Mouse (Mus musculus) lung, postnatal 0 days (tissue): ENCODE results near the gene Fbxw10. TPM values are rescaled to one million over a fixed set of nuclear protein-coding genes. Genes with fewer than 3 reads are reported as not detected.

Experiments used
- ATAC-seq: fragments of 200-750 bp; cut with Nextera tagmentation; 2 replicates; pipeline ENCODE4 v1.8.0; 2017; ENCODE audit warnings: moderate library complexity
- DNase-seq: peaks from one replicate; pipeline ENCODE4 v3.0.0-alpha.2; 2016; ENCODE audit warnings: low spot score
- H3K27ac ChIP-seq: fragments of 300-500 bp; sonication (generic); 2 replicates; pipeline ENCODE4 v1.5.1; 2014; ENCODE audit warnings: antibody characterized with exemption, mild to moderate bottlenecking, low read length, mixed read lengths
- H3K27me3 ChIP-seq: fragments of 300-500 bp; sonication (generic); replicated peaks from 2 replicates; pipeline ENCODE4 v1.6.1; 2014; ENCODE audit warnings: low read length, mixed read lengths; ENCODE audit not compliant: insufficient read depth
- H3K36me3 ChIP-seq: fragments of 300-500 bp; sonication (generic); 2 replicates; pipeline ENCODE4 v1.6.1; 2014; ENCODE audit warnings: low read length, mixed read lengths; ENCODE audit not compliant: insufficient read depth
- H3K4me1 ChIP-seq: fragments of 300-500 bp; sonication (generic); 2 replicates; pipeline ENCODE4 v1.6.1; 2014; ENCODE audit warnings: antibody characterized with exemption, low read depth, low read length, mixed read lengths; ENCODE audit not compliant: insufficient read depth
- H3K4me2 ChIP-seq: fragments of 300-500 bp; sonication (generic); replicated peaks from 2 replicates; pipeline ENCODE4 v1.6.1; 2014; ENCODE audit warnings: low read depth, mild to moderate bottlenecking, low read length, moderate library complexity, mixed read lengths
- H3K4me3 ChIP-seq: fragments of 300-500 bp; sonication (generic); 2 replicates; pipeline ENCODE4 v1.5.1; 2014; ENCODE audit warnings: low read depth, low read length
- H3K9ac ChIP-seq: fragments of 300-500 bp; sonication (generic); replicated peaks from 2 replicates; pipeline ENCODE4 v1.6.1; 2014; ENCODE audit warnings: low read depth, mild to moderate bottlenecking
- H3K9me3 ChIP-seq: fragments of 300-500 bp; sonication (generic); 2 replicates; pipeline ENCODE4 v1.6.1; 2016; ENCODE audit warnings: low read length, mixed read lengths
- CTCF ChIP-seq: IDR thresholded peaks from 2 replicates; pipeline ENCODE4 v1.5.1; 2016; ENCODE audit warnings: antibody characterized with exemption, mild to moderate bottlenecking
- EP300 ChIP-seq: IDR thresholded peaks from 2 replicates; pipeline ENCODE4 v1.6.1; 2016; ENCODE audit warnings: antibody characterized with exemption, mild to moderate bottlenecking, control low read depth
- WGBS: fragments of 180-500 bp; shearing (Covaris S2); extraction: QIAGEN DNeasy Blood & Tissue Kit; methylation state at CpG from one replicate; pipeline ENCODE4 v1.1.7; 2014; 5-methylcytosine and 5-hydroxymethylcytosine counted together
- polyA plus RNA-seq: library from polyadenylated mRNA; unstranded; fragments of >200 nt; fragmentation: Nextera tagmentation; extraction: Ambion mirVana; gene quantifications from 2 replicates; pipeline ENCODE4 v1.2.1, GENCODE M21; 2015

Fbxw10 gene
- polyA plus RNA-seq, 1 experiment from 2014 or later, result 0.27 TPM

DNA sequence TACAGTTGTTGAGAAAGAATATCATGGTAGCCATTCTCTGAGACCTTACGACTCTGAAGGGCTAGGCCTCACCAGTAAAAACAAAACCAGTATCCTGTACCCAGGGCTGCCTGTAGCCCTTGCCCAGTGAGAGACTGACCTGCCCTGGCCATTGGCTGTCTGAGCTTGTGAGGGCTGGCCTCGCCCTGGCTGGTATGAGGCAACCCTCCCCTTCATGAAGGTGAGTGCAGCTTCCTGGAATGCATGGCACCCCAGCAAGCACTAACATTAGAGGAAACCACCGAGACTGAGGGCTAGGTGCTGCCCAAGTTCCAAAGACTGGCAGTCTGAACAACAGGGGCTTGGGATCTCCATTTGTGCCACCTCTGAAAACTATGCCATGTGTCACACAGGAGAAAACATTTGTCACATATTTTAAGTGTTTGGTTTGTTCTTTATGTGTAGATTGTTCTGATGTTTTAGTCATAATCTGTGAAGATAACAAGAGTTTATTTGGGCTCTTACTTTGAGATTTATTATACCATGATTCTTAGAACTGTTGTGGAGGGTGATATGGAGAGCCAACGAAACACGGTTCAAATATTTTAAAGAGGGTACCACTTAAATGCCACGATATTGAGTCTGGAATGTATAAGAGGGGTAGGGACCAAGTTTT lies 32.8 kb upstream of the Fbxw10 start:
- DNase-seq, result peak; percentile 88
- 35% methylated on average over 6 of the region's 6 CpGs for WGBS
- Histone ChIP-seq H3K36me3 (no peaks in the 10 kb centered on the region), H3K27me3 (no peaks in the 10 kb centered on the region), H3K4me3 (no peak overlapping the region), H3K27ac (peak overlapping the region; percentile 75), H3K4me2 (no peak overlapping the region), H3K4me1 (peaks cover 13% of the 10 kb centered on the region; the same call in 1 of the 2 replicates), H3K9ac (no peak overlapping the region), H3K9me3 (no peaks in the 10 kb centered on the region)
- no peak for TF ChIP-seq CTCF
- TF ChIP-seq EP300, result peak; percentile 96
- peak; percentile 96 for ATAC-seq

GRCm38 (mm10) chr11:62814625-62815024 lies 32.2 kb upstream of the Fbxw10 start:
- Histone ChIP-seq H3K4me1 (peaks cover 13% of the 10 kb centered on the region; the same call in 1 of the 2 replicates), H3K9ac (no peak overlapping the region), H3K36me3 (no peaks in the 10 kb centered on the region), H3K4me3 (no peak overlapping the region), H3K27ac (peak overlapping the region; percentile 70), H3K9me3 (no peaks in the 10 kb centered on the region), H3K4me2 (no peak overlapping the region), H3K27me3 (no peaks in the 10 kb centered on the region)
- WGBS, result 27% methylated on average over 4 of the region's 4 CpGs
- ATAC-seq (peak; percentile 8; the same call in 1 of the 2 replicates), DNase-seq (peak; percentile 36)
- TF ChIP-seq CTCF (no peak), EP300 (no peak)

DNA sequence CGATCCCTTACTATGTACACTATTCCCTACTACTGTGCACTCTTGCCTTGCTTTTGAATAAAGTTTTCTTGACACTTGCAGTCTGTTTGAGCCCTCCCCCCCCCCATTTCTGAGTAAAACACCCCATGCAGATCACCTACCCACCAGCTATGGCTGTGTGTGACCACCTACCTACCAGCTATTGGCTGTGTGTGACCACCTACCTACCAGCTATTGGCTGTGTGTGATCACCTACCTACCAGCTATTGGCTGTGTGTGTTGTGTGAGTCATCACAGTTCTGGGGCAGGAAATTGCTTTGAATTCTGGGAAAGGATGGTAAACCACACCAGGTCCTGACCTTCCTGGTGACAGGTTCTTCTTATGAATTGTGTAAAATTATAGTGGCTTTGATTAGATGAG lies 31.4 kb upstream of the Fbxw10 start:
- no peak for ATAC-seq
- H3K4me2 ChIP-seq, result no peak overlapping the region
- TF ChIP-seq EP300 (no peak), CTCF (no peak)
- H3K27me3 ChIP-seq, result no peaks in the 10 kb centered on the region
- peaks cover 13% of the 10 kb centered on the region; the same call in 1 of the 2 replicates for H3K4me1 ChIP-seq
- DNase-seq, result no peak
- no peak overlapping the region for H3K27ac ChIP-seq
- H3K36me3 ChIP-seq, result no peaks in the 10 kb centered on the region
- no peak overlapping the region for H3K4me3 ChIP-seq
- WGBS, result 81% methylated on average over 1 of the region's 1 CpGs
- H3K9me3 ChIP-seq, result no peaks in the 10 kb centered on the region
- H3K9ac ChIP-seq, result no peak overlapping the region

DNA sequence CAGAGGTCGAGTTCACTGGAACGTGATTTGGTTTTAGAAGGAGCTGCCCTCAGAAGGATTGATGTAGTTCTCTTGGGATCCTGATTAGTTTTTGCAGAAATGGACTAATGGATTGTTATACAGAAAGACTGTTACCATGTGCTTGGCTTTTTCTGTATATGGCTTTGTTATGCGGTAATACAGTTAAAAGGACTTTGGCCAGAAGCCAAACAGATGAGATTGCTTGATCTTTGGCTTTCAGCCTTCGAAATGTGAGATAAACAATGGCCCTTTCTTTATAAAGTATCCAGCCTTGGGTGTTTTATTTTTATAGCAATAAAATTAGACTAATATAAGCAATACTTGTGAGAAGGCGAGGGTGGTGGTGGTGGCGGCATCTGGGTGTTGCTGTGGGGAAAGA lies 30.3 kb upstream of the Fbxw10 start:
- ATAC-seq (no peak), DNase-seq (no peak)
- H3K9ac ChIP-seq, result no peak overlapping the region
- no peak overlapping the region for H3K4me3 ChIP-seq
- no peaks in the 10 kb centered on the region for H3K27me3 ChIP-seq
- no peaks in the 10 kb centered on the region for H3K36me3 ChIP-seq
- TF ChIP-seq EP300, result no peak
- no peak for TF ChIP-seq CTCF
- no peaks in the 10 kb centered on the region for H3K9me3 ChIP-seq
- WGBS, result 26% methylated on average over 6 of the region's 6 CpGs
- peaks cover 13% of the 10 kb centered on the region; the same call in 1 of the 2 replicates for H3K4me1 ChIP-seq
- no peak overlapping the region for H3K4me2 ChIP-seq
- no peak overlapping the region for H3K27ac ChIP-seq

- DNase-seq (no peak), ATAC-seq (no peak)
- 78% methylated on average over 8 of the region's 8 CpGs for WGBS
- Histone ChIP-seq H3K27me3 (no peaks in the 10 kb centered on the region), H3K4me2 (0 out of 2 replicates have a peak overlapping the region, but pooled peaks have one; percentile 63), H3K9ac (no peak overlapping the region), H3K36me3 (no peaks in the 10 kb centered on the region), H3K4me1 (peaks cover 3% of the 10 kb centered on the region; the same call in 1 of the 2 replicates), H3K9me3 (no peaks in the 10 kb centered on the region), H3K4me3 (no peak overlapping the region), H3K27ac (peak overlapping the region; percentile 91)
- no peak for TF ChIP-seq CTCF
- no peak for TF ChIP-seq EP300
Observed at GRCm38 (mm10) chr11:62819059-62819686, 27.7 kb upstream of the Fbxw10 start.

GRCm38 (mm10) chr11:62820059-62820541 lies 26.8 kb upstream of the Fbxw10 start, which contains the start of gene Trim16:
Gene Trim16 (plus strand): TSS chr11:62820231.
- H3K9me3 ChIP-seq, result no peaks in the 10 kb centered on the region
- peak within 1 kb of the TSS; percentile 91 for H3K27ac ChIP-seq
- H3K27me3 ChIP-seq, result no peaks in the 10 kb centered on the region
- H3K36me3 ChIP-seq, result no peaks in the 10 kb centered on the region
- TF ChIP-seq EP300 (peak; percentile 37; the same call in 1 of the 2 replicates), CTCF (no peak; the same call in 1 of the 2 replicates)
- peaks cover 3% of the 10 kb centered on the region; the same call in 1 of the 2 replicates for H3K4me1 ChIP-seq
- DNase-seq (peak; percentile 93), ATAC-seq (peak; percentile 86)
- peak within 1 kb of the TSS; percentile 63 for H3K4me2 ChIP-seq
- peak within 1 kb of the TSS; percentile 56 for H3K4me3 ChIP-seq
- H3K9ac ChIP-seq, result peak within 1 kb of the TSS; percentile 78
- 1% methylated on average over 15 of the region's 15 CpGs for WGBS
